Mouse (Mus musculus): Measurements from ENCODE around the gene Ethe1.

- TF ChIP-seq POLR2A (IDR thresholded peaks at IDR 0.05; ENCODE audit: extremely low read depth, insufficient read depth, low read length): no peak
- TF ChIP-seq CTCF (IDR thresholded peaks at IDR 0.05; ENCODE audit: extremely low read depth, insufficient read depth, low read length): peak; percentile 84
Measured at GRCm38 (mm10) chr7:24564607-24565265, 22.6 kb upstream of the Ethe1 start.

Data from cortical plate, adult 2 months (tissue).